In the genomic region with DNA sequence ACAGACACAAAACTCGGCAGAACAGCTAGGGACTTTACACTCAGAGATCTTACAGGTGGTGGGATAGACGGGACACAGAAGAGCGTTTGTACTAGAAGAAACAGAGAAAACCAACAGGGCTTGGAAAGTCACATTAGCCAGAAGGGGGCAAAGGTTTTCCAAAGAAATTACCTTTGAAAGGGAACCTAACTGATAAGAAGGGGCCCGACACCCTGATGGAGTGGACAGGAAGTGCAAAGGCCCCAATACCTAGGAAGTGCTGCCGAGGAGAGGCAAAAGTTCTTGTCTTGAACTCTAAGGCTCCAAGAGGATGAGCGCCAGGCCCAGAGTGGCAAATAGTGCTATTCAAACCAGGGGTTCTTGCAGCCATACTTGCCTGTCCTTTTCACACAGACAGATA, we compare ENCODE assay signal across 1 mouse cellular context.
TF ChIP-seq lines count a peak whose summit lies in the region.

No protein-coding gene starts in this region.

TF ChIP-seq in myocyte, 11 proteins besides CTCF, POLR2A, EP300 and RAD21:
- TF ChIP-seq TCF12 (IDR thresholded peaks at IDR 0.05; ENCODE audit: insufficient read depth, poor library complexity, severe bottlenecking) = no peak
- no peak for TF ChIP-seq REST (IDR thresholded peaks at IDR 0.05; ENCODE audit: insufficient read depth, insufficient read length)
- no peak for TF ChIP-seq POLR2AphosphoS2 (IDR thresholded peaks at IDR 0.05; ENCODE audit: insufficient read length, low read depth)
- TF ChIP-seq E2F4 (IDR thresholded peaks at IDR 0.05; ENCODE audit: insufficient read depth) = no peak
- TF ChIP-seq MAX (IDR thresholded peaks at IDR 0.05; ENCODE audit: low read depth) = no peak
- no peak for TF ChIP-seq SRF (IDR thresholded peaks at IDR 0.05; ENCODE audit: control insufficient read depth, insufficient read length, low read depth)
- TF ChIP-seq MYOD1 (IDR thresholded peaks at IDR 0.05; ENCODE audit: control insufficient read depth in 1 of 3, insufficient read length in 2 of 3, low read depth in 2 of 3) = no peak
- no peak for TF ChIP-seq MYOG (IDR thresholded peaks at IDR 0.05; ENCODE audit: control insufficient read depth in 1 of 3, insufficient read depth in 1 of 3, insufficient read length in 2 of 3, low read depth in 2 of 3)
- TF ChIP-seq USF1 (IDR thresholded peaks at IDR 0.05; ENCODE audit: low read depth) = no peak
- no peak for TF ChIP-seq CEBPB (IDR thresholded peaks at IDR 0.05; ENCODE audit: insufficient read depth, poor library complexity, severe bottlenecking)
